Mouse (Mus musculus) embryonic facial prominence, embryonic 10.5 days (tissue): ENCODE data around the gene Col8a1. TPM values are rescaled to one million over a fixed set of nuclear protein-coding genes. Genes with fewer than 3 reads are reported as not detected.
A peak's percentile ranks its signal among the peaks of the same experiment; 100 is the strongest.

Source experiments
- DNase-seq: peaks from one replicate; pipeline ENCODE4 v3.0.0-alpha.2; 2017; ENCODE audit warnings: low spot score
- H3K27ac ChIP-seq: fragments of 300-500 bp; sonication (generic); replicated peaks from 2 replicates; pipeline ENCODE4 v1.5.1; 2016; ENCODE audit warnings: mild to moderate bottlenecking
- H3K27me3 ChIP-seq: fragments of 300-500 bp; sonication (generic); replicated peaks from 2 replicates; pipeline ENCODE4 v1.6.1; 2016; ENCODE audit warnings: low read depth, mild to moderate bottlenecking; ENCODE audit not compliant: poor library complexity, severe bottlenecking
- H3K36me3 ChIP-seq: fragments of 300-500 bp; sonication (generic); replicated peaks from 2 replicates; pipeline ENCODE4 v1.6.1; 2016; ENCODE audit warnings: mild to moderate bottlenecking, moderate library complexity
- H3K4me1 ChIP-seq: fragments of 300-500 bp; sonication (generic); 2 replicates; pipeline ENCODE4 v1.6.1; 2016
- H3K4me3 ChIP-seq: fragments of 300-500 bp; sonication (generic); 2 replicates; pipeline ENCODE4 v1.5.1; 2016; ENCODE audit warnings: mild to moderate bottlenecking, moderate library complexity
- H3K9me3 ChIP-seq: fragments of 300-500 bp; sonication (generic); 2 replicates; pipeline ENCODE4 v1.6.1; 2016; ENCODE audit warnings: mild to moderate bottlenecking
- WGBS: fragments of 180-500 bp; shearing (Covaris S2); methylation state at CpG from one replicate; pipeline ENCODE4 v1.1.7; 2016; 5-methylcytosine and 5-hydroxymethylcytosine counted together
- polyA plus RNA-seq: library from polyadenylated mRNA; unstranded; fragments of >200 nt; fragmentation: Nextera tagmentation; extraction: Ambion mirVana; gene quantifications from 2 replicates; pipeline ENCODE4 v1.2.1, GENCODE M21; 2016

Gene Col8a1
- polyA plus RNA-seq, 1 experiment from 2014 or later: 1.9 TPM

DNA sequence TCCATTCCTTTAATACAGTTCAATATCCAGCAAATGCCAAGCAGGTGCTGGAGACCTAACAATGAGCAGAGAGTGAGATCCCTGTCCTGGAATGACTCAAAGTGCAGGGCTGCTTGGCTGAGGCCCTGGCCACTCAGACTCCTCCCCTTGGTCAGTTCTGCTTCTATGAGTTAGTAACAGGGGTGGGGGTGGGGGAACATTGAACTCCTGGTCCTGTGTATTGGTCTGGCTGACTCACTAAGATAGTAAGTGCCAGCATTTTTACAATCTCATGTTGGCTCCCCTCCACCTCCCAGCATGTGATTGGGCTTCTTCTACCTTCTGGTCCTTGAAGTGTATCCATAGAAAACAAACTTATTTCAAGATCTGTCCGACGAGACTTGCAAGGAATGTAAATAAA is 104.6 kb downstream of the Col8a1 start:
- 72% methylated on average over 2 of the region's 2 CpGs for WGBS

DNA sequence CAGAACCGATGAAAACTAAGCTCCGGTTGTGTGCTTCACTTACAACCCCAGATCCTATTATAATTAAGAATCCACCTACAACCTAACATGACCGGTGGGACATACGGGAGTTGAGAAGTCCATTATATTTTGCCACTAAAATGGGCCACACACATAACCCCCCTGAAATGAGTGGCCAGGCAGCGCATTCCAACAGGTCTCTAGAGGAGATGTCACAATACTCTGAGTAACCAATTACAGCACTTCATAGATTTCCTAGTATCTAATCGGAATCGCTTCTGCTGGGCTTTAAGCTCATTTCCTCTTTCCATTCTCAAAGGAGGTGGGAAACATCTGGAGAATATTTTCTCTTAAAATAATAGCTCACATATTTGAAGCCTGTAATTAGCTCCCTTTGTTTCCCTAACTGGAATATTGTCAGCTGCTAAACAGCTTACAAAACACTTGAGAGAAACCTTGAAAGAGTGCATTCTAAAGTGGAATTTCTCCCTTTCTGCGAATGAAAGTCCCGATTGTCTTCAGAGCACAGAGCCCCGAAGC is 113.1 kb downstream of the Col8a1 start:
- no peaks in the 10 kb centered on the region for H3K27me3 ChIP-seq
- DNase-seq: no peak
- no peaks in the 10 kb centered on the region for H3K36me3 ChIP-seq
- no peaks in the 10 kb centered on the region for H3K9me3 ChIP-seq
- H3K4me1 ChIP-seq: peaks cover 3% of the 10 kb centered on the region; the same call in 1 of the 2 replicates
- 56% methylated on average over 10 of the region's 10 CpGs for WGBS
- H3K27ac ChIP-seq: no peak overlapping the region
- no peak overlapping the region for H3K4me3 ChIP-seq

More for the DNA sequence above, 104.6 kb downstream of the Col8a1 start:
- no peaks in the 10 kb centered on the region for H3K9me3 ChIP-seq
- H3K27ac ChIP-seq: no peak overlapping the region
- no peak for DNase-seq
- H3K36me3 ChIP-seq: no peaks in the 10 kb centered on the region
- no peaks in the 10 kb centered on the region for H3K4me1 ChIP-seq
- no peaks in the 10 kb centered on the region for H3K27me3 ChIP-seq
- no peak overlapping the region for H3K4me3 ChIP-seq

DNA sequence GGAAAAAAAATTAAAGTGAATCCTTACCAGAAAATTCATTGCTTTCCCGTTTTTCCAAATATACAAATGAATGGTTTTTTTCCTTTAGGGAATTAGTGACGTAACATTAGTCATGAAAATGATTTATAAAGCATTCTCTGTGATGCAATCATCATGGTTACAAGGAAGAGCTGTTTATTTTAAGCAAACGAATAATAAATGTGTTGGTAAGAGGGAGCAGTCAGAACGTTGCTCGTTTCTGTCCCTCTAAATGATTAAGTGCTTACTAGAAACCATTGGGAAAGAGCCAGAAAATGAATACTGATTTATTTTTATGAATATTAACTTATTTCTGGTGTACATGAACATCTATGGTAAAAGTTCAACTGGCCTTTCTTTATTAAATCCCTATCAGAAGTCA is 119.8 kb downstream of the Col8a1 start:
- 84% methylated on average over 5 of the region's 5 CpGs for WGBS
- Histone ChIP-seq H3K27me3 (no peaks in the 10 kb centered on the region), H3K4me3 (no peak overlapping the region), H3K27ac (no peak overlapping the region), H3K4me1 (no peaks in the 10 kb centered on the region), H3K9me3 (no peaks in the 10 kb centered on the region), H3K36me3 (no peaks in the 10 kb centered on the region)
- DNase-seq: no peak

DNA sequence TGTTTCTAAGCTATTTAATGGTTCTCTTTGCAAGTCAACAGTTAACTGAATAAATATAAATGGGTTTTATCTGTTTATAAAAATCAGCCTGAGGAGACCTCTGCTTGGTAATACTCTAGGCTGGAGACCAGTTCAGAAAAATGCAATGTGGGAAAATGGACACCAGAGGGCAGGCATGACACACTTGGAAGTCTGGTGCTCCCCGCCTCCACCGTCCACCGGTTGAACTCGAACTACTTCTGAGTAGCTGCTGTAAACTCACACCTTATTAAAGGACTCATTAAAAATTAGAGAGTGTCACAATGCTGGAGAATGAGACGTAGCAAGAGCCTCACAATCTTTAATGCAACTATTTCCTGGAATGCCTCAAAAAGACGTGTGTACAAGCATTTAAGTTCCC is 120.3 kb downstream of the Col8a1 start:
- H3K27ac ChIP-seq: no peak overlapping the region
- peak; percentile 76 for DNase-seq
- H3K9me3 ChIP-seq: no peaks in the 10 kb centered on the region
- H3K27me3 ChIP-seq: no peaks in the 10 kb centered on the region
- no peak overlapping the region for H3K4me3 ChIP-seq
- no peaks in the 10 kb centered on the region for H3K36me3 ChIP-seq
- WGBS: 7% methylated on average over 6 of the region's 6 CpGs
- no peaks in the 10 kb centered on the region for H3K4me1 ChIP-seq

DNA sequence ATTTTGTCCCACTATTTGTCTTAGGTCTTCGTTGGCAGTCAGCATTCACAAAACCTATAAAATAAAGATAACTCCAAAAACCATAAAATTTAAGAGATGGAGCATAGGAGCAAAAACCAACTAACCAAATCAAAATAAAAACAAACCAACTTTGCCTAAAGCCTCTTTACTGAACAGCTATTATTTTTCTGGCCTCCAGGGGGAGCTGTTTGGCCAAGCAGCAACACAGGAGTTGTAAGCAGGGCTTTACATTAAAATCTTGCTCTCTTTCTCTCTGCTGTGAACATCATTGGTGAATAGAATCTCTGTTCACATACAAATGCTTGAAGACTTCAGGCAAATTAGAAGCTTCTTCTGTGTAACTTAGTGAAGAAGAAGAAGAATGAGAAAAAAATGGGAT is 142.8 kb downstream of the Col8a1 start:
- no peak overlapping the region for H3K4me3 ChIP-seq
- peak; percentile 30 for DNase-seq
- no peaks in the 10 kb centered on the region for H3K9me3 ChIP-seq
- no peaks in the 10 kb centered on the region for H3K27me3 ChIP-seq
- WGBS: 7% methylated on average over 1 of the region's 1 CpGs
- H3K27ac ChIP-seq: no peak overlapping the region
- no peaks in the 10 kb centered on the region for H3K36me3 ChIP-seq
- H3K4me1 ChIP-seq: peaks cover 4% of the 10 kb centered on the region

DNA sequence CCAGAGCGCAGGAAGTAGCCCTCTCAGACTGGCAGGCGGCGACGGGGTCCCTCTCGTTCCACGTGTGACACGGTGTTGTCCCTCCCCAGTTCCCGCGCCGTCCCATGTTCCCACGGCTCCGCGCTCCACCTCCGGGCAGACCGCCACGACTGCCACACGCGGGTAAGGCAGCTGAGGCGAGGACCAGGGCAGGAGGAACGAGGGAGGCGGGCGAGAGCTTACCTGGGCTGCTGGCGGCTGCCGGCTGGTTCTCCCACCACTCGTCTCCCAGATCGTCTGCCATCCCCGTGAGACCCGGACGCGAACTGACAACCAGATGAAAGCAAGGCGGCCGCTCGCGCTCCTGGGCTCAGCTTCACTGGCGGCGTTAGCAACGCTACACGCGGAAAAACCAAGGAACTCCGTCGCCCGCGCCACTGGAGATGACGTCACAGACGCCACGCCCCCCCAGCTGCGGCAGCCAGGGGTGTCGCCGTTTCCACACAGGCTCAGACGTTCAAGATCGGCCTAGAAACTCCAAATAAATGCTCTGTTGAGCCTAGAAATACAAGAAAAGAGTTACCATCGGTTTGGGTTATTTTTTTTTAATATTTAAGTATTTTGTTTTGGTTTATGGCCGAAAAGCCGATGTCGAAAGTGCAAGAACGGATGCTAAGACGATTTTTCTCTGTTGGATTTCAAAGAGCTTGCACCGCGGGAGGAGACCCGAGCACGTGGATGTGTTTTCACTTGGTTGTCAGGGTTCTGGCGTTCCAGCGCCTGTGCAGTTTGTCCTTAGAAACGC is 147.9 kb downstream of the Col8a1 start, which contains the start of gene Cmss1:
Gene Cmss1 (minus strand): TSS at position 421 of the 784 bp plus-strand sequence.
- WGBS: under 1% methylated on average over 64 of the region's 64 CpGs
- Histone ChIP-seq H3K27ac (peak within 1 kb of the TSS; percentile 93), H3K4me1 (peaks cover 12% of the 10 kb centered on the region), H3K27me3 (no peaks in the 10 kb centered on the region), H3K9me3 (no peaks in the 10 kb centered on the region), H3K4me3 (peak within 1 kb of the TSS; percentile 97), H3K36me3 (no peaks in the 10 kb centered on the region)
- DNase-seq: peak; percentile 92

DNA sequence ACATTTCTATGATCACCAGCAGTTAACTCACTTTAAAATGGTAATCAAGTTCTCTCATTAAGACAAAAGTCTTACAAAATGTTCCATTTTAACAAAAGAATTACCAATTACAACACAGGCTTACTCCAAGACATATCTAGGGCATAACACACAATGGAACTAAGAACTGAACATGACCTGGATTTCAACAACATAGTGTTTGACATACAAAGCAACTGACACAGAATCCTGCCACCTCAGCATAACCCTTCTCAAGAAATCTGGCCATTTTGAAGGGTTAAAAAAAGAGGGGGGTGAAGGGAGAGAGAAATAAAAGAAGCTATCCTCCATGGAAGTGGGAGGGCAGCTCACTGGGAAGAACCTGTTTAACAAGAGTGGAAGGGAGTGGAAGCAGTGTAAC is 153.5 kb downstream of the Col8a1 start:
- H3K4me1 ChIP-seq: peaks cover 8% of the 10 kb centered on the region
- H3K4me3 ChIP-seq: no peak overlapping the region
- no peaks in the 10 kb centered on the region for H3K9me3 ChIP-seq
- H3K27ac ChIP-seq: no peak overlapping the region
- no peaks in the 10 kb centered on the region for H3K27me3 ChIP-seq
- DNase-seq: no peak
- H3K36me3 ChIP-seq: no peaks in the 10 kb centered on the region

DNA sequence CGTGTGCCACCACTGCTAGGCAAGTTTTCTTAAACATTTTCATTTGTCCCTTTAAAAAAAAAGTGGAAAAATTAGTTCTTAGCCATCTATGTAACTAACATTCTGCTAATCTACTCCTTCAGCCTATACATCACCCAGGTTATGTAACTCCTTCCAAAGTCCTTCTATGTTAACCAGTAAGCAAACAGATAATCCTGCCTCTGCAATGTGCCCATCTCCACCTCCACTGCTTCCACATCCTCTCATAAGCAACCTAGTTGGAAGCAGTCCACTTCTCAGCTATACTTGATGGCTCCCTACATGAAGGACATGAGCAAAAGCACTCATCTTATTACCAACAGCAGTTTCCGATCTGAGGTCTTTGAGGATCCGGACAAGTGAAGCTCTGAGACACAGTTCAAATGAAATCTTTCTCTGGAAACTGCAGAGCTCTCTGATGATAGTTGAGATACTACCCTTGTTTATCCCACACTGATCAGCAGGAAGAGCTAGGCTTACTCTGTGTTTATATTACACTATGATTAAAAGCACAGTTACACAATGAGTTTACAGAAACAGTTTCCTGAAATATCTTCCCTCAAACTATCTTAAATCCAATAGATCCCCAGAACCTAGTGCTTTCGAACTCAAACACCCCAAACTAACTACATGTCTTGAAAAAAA is 157.1 kb downstream of the Col8a1 start:
- DNase-seq: no peak
- Histone ChIP-seq H3K9me3 (no peaks in the 10 kb centered on the region), H3K36me3 (no peaks in the 10 kb centered on the region), H3K4me3 (no peak overlapping the region), H3K4me1 (no peaks in the 10 kb centered on the region), H3K27me3 (no peaks in the 10 kb centered on the region), H3K27ac (no peak overlapping the region)
- 86% methylated on average over 4 of the region's 4 CpGs for WGBS

DNA sequence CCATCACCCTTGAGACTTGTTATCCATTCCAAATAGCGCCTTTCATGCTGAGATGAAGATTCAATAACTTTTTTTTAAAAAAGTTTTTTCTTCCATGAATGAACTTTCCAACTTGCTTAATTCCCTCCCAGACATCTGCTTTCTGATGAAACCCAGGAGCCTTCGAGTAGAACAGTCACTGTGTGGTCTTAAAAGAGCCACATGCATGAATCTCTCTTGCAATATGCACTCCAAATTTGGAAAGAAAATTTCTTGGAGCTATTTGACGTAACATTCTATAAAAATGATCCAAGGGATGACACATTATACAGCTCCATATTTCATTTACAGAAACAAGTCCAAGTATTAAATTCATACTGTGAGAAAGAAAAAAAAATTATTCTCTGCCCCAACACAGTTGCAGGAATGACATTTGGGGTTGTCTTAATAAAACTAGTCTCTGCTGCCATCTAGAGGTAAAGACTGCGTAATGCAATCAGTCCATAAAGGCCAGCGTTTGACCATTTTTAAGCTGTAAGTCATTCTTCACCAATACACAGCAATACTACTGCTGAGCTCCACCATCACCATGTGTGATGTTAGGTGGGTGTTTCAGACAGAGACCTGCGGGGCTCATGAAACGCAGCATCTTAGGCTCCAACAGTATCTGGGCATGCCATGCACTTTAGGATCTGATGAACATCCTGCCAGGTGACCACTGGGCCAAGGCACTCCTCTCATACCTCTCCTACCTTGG is 160.9 kb downstream of the Col8a1 start:
- H3K4me1 ChIP-seq: no peaks in the 10 kb centered on the region
- H3K27ac ChIP-seq: no peak overlapping the region
- H3K9me3 ChIP-seq: no peaks in the 10 kb centered on the region
- no peaks in the 10 kb centered on the region for H3K27me3 ChIP-seq
- H3K36me3 ChIP-seq: no peaks in the 10 kb centered on the region
- no peak for DNase-seq
- no peak overlapping the region for H3K4me3 ChIP-seq
- WGBS: 45% methylated on average over 7 of the region's 7 CpGs

DNA sequence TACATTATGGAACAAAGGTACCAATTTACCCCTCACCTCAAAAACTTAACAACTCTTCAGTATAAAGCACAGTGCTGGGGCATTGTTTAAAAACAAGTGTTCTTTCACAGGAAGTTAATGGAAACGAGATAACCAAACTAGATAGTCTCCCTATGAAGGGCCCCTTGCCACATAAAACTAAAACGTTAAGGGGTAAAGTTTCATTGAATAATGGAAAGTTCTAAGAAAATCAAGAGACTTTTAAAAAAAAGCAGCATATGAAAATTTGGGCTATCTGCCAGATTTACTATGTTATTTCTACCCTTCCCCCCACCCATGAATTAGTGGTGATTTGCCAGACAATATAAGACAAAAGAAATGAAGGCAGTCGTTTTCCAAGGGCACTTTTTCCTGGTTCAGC is 169.3 kb downstream of the Col8a1 start:
- H3K9me3 ChIP-seq: no peaks in the 10 kb centered on the region
- H3K4me1 ChIP-seq: 0 out of 2 replicates have a peak, but pooled peaks cover 2% of the 10 kb centered on the region
- H3K27ac ChIP-seq: no peak overlapping the region
- WGBS: 73% methylated on average over 3 of the region's 3 CpGs
- H3K27me3 ChIP-seq: no peaks in the 10 kb centered on the region
- H3K4me3 ChIP-seq: no peak overlapping the region
- DNase-seq: no peak
- H3K36me3 ChIP-seq: no peaks in the 10 kb centered on the region

DNA sequence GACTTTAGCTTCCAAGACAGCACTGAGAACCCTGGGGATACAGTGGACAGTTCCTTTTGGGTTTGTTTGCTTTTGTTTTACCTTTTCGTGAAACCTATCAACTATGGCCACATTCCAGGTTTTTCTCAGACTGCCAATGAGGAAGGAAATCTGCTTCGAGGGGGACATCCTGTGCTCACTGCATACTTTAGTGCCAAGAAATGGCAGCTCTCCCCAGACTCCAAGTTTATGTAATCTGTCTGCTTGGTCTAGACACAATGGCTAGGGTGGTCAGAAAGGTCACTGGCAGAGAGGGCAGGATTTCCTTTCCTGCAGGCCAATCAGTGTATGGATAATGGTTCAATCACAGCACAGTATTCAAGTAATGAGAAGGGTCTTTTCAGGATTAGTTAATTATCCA is 172.5 kb downstream of the Col8a1 start:
- WGBS: 82% methylated on average over 2 of the region's 2 CpGs

DNA sequence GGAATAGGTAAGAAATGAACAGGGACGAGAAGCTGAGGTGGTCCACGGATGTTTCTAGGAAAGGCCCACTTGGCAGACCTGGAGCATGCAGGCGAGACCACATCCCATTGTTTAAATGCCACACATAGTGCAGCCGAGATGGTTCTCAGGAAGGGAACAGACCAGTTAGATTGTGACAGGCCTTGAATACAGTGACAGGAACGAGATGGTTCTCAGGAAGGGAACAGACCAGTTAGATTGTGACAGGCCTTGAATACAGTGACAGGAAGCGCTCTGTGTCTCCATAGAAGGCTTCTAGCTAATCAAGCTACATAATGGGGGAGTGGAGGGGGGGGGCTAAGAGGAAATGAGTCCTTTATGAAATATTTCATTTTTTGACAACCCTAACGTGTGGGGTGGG is 174.5 kb downstream of the Col8a1 start:
- no peaks in the 10 kb centered on the region for H3K9me3 ChIP-seq
- 0 out of 2 replicates have a peak, but pooled peaks cover 2% of the 10 kb centered on the region for H3K4me1 ChIP-seq
- H3K27ac ChIP-seq: no peak overlapping the region
- H3K27me3 ChIP-seq: no peaks in the 10 kb centered on the region
- no peaks in the 10 kb centered on the region for H3K36me3 ChIP-seq
- 77% methylated on average over 7 of the region's 7 CpGs for WGBS
- no peak overlapping the region for H3K4me3 ChIP-seq
- no peak for DNase-seq

More for the DNA sequence above, 172.5 kb downstream of the Col8a1 start:
- Histone ChIP-seq H3K27ac (no peak overlapping the region), H3K4me1 (0 out of 2 replicates have a peak, but pooled peaks cover 2% of the 10 kb centered on the region), H3K27me3 (no peaks in the 10 kb centered on the region), H3K4me3 (no peak overlapping the region), H3K9me3 (no peaks in the 10 kb centered on the region), H3K36me3 (no peaks in the 10 kb centered on the region)
- no peak for DNase-seq
